Mouse (Mus musculus) C2C12 (cell line): ENCODE data around the gene Prrc2a. TPM values are rescaled to one million over a fixed set of nuclear protein-coding genes. Genes with fewer than 3 reads are reported as not detected.

Source experiments
- H3K27me3 ChIP-seq: one replicate; pipeline ENCODE4 v1.6.1; 2011; ENCODE audit not compliant: control insufficient read depth, insufficient read depth, insufficient read length
- H3K36me3 ChIP-seq: one replicate; pipeline ENCODE4 v1.6.1; 2011; ENCODE audit not compliant: control insufficient read depth, insufficient read depth
- H3K4me3 ChIP-seq: one replicate; pipeline ENCODE4 v1.5.1; 2011; ENCODE audit warnings: mild to moderate bottlenecking, control low read depth; ENCODE audit not compliant: poor library complexity, insufficient read depth, severe bottlenecking
- H3K79me2 ChIP-seq: one replicate; pipeline ENCODE4 v1.6.1; 2011; ENCODE audit not compliant: control insufficient read depth, insufficient read depth
- H3K79me3 ChIP-seq: one replicate; pipeline ENCODE4 v1.6.1; 2011; ENCODE audit warnings: low read depth, control low read depth
- H3ac ChIP-seq: one replicate; pipeline ENCODE3; 2011; ENCODE audit warnings: low read depth; ENCODE audit not compliant: control insufficient read depth, insufficient read length
- CEBPB ChIP-seq: IDR thresholded peaks from one replicate; pipeline ENCODE4 v1.6.1; 2011; ENCODE audit warnings: low read depth, mild to moderate bottlenecking, control low read depth, moderate library complexity
- CTCF ChIP-seq: IDR thresholded peaks from one replicate; pipeline ENCODE4 v1.5.1; 2011; ENCODE audit not compliant: control insufficient read depth, insufficient read depth, insufficient read length
- FOSL1 ChIP-seq: IDR thresholded peaks from one replicate; pipeline ENCODE4 v1.8.0; 2011; ENCODE audit warnings: mild to moderate bottlenecking, low read length; ENCODE audit not compliant: poor library complexity, insufficient read depth, severe bottlenecking
- MAX ChIP-seq: IDR thresholded peaks from one replicate; pipeline ENCODE4 v1.6.1; 2011; ENCODE audit warnings: mild to moderate bottlenecking, control low read depth
- MYOD1 ChIP-seq: IDR thresholded peaks from one replicate; pipeline ENCODE4 v1.6.1; 2011; ENCODE audit warnings: low read depth; ENCODE audit not compliant: control insufficient read depth, insufficient read length
- MYOG ChIP-seq: IDR thresholded peaks from one replicate; pipeline ENCODE4 v1.6.1; 2011; ENCODE audit not compliant: control insufficient read depth, insufficient read length; ENCODE audit errors: extremely low read depth
- USF1 ChIP-seq: IDR thresholded peaks from one replicate; pipeline ENCODE4 v1.6.1; 2011; ENCODE audit warnings: low read depth, mild to moderate bottlenecking, control low read depth, moderate library complexity
- polyA plus RNA-seq: library from polyadenylated mRNA; unstranded; fragments of >200 nt; fragmentation: generic; extraction: Trizol; gene quantifications from one replicate; pipeline ENCODE4 v1.2.1, GENCODE M21; 2012; ENCODE audit warnings: missing spikeins

The Prrc2a gene
- polyA plus RNA-seq, 1 experiment: 183 TPM

DNA sequence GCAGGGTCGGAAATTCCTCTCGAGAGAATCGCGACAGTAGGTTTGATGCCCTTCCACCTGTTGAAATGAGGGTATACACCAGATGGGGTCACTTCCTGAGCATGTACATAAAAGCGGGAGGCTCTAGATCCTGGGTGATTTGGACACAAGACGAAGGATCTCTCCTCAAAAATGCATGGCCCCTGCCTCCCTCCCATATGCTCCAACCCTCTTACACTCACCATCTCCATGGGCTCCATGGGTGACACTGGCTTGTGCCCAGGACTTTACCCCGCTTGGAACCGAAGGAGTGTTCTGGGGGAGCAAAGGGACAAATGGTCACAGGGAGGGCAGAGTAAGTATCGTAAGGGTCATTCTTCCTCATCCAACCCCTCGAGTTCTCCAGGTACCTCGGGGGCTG, 3.3 kb downstream of the Prrc2a start:
- no peak overlapping the region for H3ac ChIP-seq

DNA sequence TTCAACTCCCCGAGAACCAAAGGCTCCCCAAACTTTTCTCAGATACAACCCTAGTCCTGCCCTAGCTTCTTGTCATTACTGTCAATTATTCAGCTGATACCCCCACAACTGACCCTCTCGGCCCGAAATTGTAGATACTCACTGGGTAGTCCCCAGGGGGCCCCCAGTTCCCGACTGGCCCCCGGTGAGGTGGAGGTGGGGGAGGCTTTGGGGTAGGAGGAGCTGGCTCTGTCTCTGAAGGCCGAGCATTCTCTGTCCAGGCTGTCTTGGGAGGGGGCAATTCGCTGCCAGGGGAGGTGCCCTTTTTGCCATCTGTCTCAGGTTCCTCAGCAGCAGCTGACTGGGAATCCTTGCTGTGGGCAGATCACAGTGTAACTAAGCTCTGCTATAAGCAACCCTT, 5.1 kb downstream of the Prrc2a start:
- H3K4me3 ChIP-seq: no peak overlapping the region
- no peaks in the 10 kb centered on the region for H3K27me3 ChIP-seq
- peaks cover 70% of the 10 kb centered on the region for H3K79me3 ChIP-seq
- peaks cover 99% of the 10 kb centered on the region for H3K79me2 ChIP-seq
- peaks cover 86% of the 10 kb centered on the region for H3K36me3 ChIP-seq
- no peak for TF ChIP-seq MYOG
- TF ChIP-seq CTCF: no peak
- no peak for TF ChIP-seq USF1
- no peak for TF ChIP-seq FOSL1
- TF ChIP-seq MAX: no peak
- TF ChIP-seq CEBPB: no peak
- TF ChIP-seq MYOD1: no peak
- no peak overlapping the region for H3ac ChIP-seq

More for the DNA sequence above, 3.3 kb downstream of the Prrc2a start:
- H3K36me3 ChIP-seq: peaks cover 68% of the 10 kb centered on the region
- H3K79me3 ChIP-seq: peaks cover 65% of the 10 kb centered on the region
- no peak for TF ChIP-seq USF1
- no peak for TF ChIP-seq MAX
- TF ChIP-seq CEBPB: no peak
- no peak for TF ChIP-seq CTCF
- no peak for TF ChIP-seq MYOD1
- TF ChIP-seq FOSL1: no peak
- no peak for TF ChIP-seq MYOG
- peaks cover 90% of the 10 kb centered on the region for H3K79me2 ChIP-seq
- no peak overlapping the region for H3K4me3 ChIP-seq
- H3K27me3 ChIP-seq: no peaks in the 10 kb centered on the region

DNA sequence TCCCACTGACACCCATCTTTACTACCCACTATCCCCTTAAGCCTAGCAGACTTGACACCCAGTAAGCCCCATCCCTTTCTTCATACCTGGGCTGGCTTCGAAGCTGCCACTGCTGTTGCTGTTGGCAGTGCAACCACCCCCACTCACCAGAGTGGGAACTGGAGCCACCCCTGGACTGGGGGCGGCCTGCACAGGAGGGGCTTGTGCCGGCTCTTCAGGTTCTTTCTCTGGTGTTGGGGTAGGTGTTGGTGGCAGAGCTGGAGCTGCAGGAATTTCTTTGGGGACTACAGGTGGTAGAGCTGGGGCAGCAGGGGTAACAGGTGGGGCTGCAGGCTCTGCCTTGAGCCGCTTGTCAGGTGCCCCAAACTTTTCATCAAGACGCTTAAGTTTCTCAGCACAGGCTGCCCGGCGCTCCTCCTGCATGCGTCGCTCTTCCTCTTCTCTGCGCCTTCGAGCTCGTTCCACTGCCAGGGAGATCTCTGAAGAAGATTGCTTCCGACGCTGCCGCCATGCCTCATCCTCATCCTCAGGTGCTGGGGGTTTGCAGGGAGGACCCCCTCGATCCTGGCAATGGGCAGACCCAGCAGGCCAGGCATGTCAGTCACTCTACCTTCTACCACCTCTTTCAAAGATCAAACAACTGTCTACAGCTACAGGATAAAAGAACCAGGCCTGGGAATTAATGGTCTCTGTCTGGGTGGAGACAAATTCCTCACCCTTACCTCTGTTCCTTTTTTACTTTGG, 5.7 kb downstream of the Prrc2a start:
- Histone ChIP-seq H3ac (no peak overlapping the region), H3K36me3 (peaks cover 91% of the 10 kb centered on the region), H3K4me3 (no peak overlapping the region), H3K79me3 (peaks cover 67% of the 10 kb centered on the region), H3K79me2 (peaks cover 97% of the 10 kb centered on the region), H3K27me3 (no peaks in the 10 kb centered on the region)
- TF ChIP-seq MYOD1: no peak
- no peak for TF ChIP-seq CEBPB
- no peak for TF ChIP-seq USF1
- no peak for TF ChIP-seq CTCF
- no peak for TF ChIP-seq MAX
- TF ChIP-seq FOSL1: no peak
- TF ChIP-seq MYOG: no peak

DNA sequence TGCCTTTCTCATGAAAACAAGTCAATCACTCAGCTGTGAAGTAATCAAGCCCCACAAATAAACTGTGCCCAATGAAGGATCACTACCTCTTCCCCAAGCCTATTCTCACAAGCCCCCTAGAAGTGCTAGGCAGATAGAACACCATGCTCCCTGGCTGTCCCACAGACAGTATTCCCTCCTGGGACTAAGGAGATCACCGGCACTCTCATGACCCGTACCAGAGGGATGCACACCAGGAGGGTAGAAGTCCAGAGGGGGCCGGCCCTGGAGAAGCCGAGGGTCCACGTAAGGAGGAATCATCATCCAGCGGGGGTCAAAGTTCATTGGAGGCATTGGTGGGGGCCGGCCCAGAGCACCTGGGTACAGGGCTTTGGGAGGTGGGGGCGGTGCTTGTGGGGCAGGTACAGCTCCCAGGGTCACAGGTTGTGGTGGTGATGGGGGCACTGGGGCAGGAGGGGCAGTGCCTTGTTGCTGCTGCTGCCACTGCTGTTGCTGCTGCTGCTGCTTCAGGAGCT, 7.0 kb downstream of the Prrc2a start:
- Histone ChIP-seq H3K79me3 (peaks cover 56% of the 10 kb centered on the region), H3K79me2 (peaks cover 94% of the 10 kb centered on the region), H3K4me3 (no peak overlapping the region), H3K36me3 (peaks cover 100% of the 10 kb centered on the region), H3K27me3 (no peaks in the 10 kb centered on the region), H3ac (no peak overlapping the region)
- TF ChIP-seq MYOD1 (no peak), MYOG (no peak), MAX (no peak), USF1 (no peak), CTCF (no peak), FOSL1 (no peak), CEBPB (no peak)

DNA sequence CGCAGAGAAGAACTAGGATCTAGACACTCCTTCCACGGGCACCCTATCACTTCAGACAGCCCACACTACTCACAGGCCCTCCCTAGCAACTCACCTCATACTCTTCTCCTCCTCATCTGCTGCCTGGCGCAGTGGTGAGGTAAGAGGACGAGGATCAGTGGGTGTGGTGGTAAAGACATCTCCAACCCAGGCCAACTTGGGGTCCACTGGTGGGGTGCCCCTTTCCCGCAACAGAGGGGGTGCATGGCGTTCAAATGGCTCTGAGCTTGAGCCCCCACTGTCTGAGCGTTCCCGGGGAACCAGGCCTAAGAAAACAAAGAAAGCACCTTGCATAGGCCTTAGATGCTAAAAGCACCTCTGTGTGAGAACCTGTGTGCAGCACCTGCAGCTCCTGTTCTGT, 7.4 kb downstream of the Prrc2a start:
- Histone ChIP-seq H3K79me2 (peaks cover 94% of the 10 kb centered on the region), H3ac (no peak overlapping the region), H3K79me3 (peaks cover 51% of the 10 kb centered on the region), H3K4me3 (no peak overlapping the region), H3K27me3 (no peaks in the 10 kb centered on the region), H3K36me3 (peaks cover 100% of the 10 kb centered on the region)
- no peak for TF ChIP-seq MYOG
- no peak for TF ChIP-seq CTCF
- TF ChIP-seq MAX: no peak
- TF ChIP-seq FOSL1: no peak
- TF ChIP-seq USF1: no peak
- no peak for TF ChIP-seq MYOD1
- TF ChIP-seq CEBPB: no peak
